Mouse (Mus musculus): ENCODE results near the gene Sh3gl3.

- TF ChIP-seq CTCF (IDR thresholded peaks at IDR 0.05; ENCODE audit: low read depth, low read length) (no peak), GATA1 (IDR thresholded peaks at IDR 0.05; ENCODE audit: borderline replicate concordance, low read length) (no peak), TAL1 (conservative IDR thresholded peaks at IDR 0.05; ENCODE audit: low read depth, low read length) (no peak), POLR2AphosphoS5 (IDR thresholded peaks at IDR 0.05; ENCODE audit: insufficient replicate concordance, low read depth, low read length) (no peak)
Observed at GRCm38 (mm10) chr7:82176192-82176591, 2.6 kb downstream of the Sh3gl3 start.
